Mouse (Mus musculus) CH12.LX (cell line): Measurements from ENCODE around the gene Adipor2. TPM values are rescaled to one million over a fixed set of nuclear protein-coding genes. Genes with fewer than 3 reads are reported as not detected.

ENCODE experiments used
- DNase-seq: peaks from one replicate; pipeline ENCODE4 v3.0.0-alpha.2; 2013; ENCODE audit errors: extremely low read depth
- H3K27ac ChIP-seq: 2 replicates; pipeline ENCODE4 v1.5.1; 2012; ENCODE audit warnings: low read depth, mild to moderate bottlenecking, control low read depth, moderate library complexity; ENCODE audit not compliant: insufficient read depth
- H3K27me3 ChIP-seq: replicated peaks from 2 replicates; pipeline ENCODE3; 2012; ENCODE audit warnings: inconsistent platforms
- H3K36me3 ChIP-seq, 2 experiments: replicated peaks in 1 of 2; 2 replicates each; pipeline versions ENCODE3 to v1.6.1; 2012; ENCODE audit warnings: inconsistent platforms in 1 of 2, low read length in 1 of 2, mild to moderate bottlenecking in 1 of 2, mixed read lengths in 1 of 2, moderate library complexity in 1 of 2; ENCODE audit not compliant: control insufficient read depth in 1 of 2, insufficient read depth in 1 of 2
- H3K4me1 ChIP-seq, 2 experiments: 2 replicates each; pipeline ENCODE4 v1.6.1; 2012; ENCODE audit warnings: inconsistent platforms in 1 of 2, moderate library complexity in 1 of 2; ENCODE audit not compliant: insufficient read depth in 2 of 2, control insufficient read depth in 1 of 2
- H3K4me2 ChIP-seq: 2 replicates; pipeline ENCODE4 v1.6.1; 2012; ENCODE audit warnings: low read depth, mild to moderate bottlenecking, control low read depth; ENCODE audit not compliant: poor library complexity, insufficient read depth, severe bottlenecking
- H3K4me3 ChIP-seq, 3 experiments: fragments of 150-350 bp in 1 of 3; sonication (generic) in 1 of 3; replicated peaks in 1 of 3; 2 replicates each; pipeline versions ENCODE3 to v1.5.1; 2011 to 2012; ENCODE audit warnings: low read depth in 2 of 3, low read length in 2 of 3, mild to moderate bottlenecking in 2 of 3, moderate library complexity in 2 of 3, control low read depth in 1 of 3, improper control_type of control experiment in 1 of 3, inconsistent platforms in 1 of 3, mixed read lengths in 1 of 3; ENCODE audit not compliant: poor library complexity in 1 of 3
- H3K79me2 ChIP-seq: replicated peaks from 2 replicates; pipeline ENCODE4 v1.6.1; 2012; ENCODE audit warnings: mild to moderate bottlenecking, moderate library complexity; ENCODE audit not compliant: control insufficient read depth, poor library complexity, insufficient read depth, severe bottlenecking; ENCODE audit errors: extremely low read depth
- H3K9ac ChIP-seq: 2 replicates; pipeline ENCODE4 v1.6.1; 2012; ENCODE audit warnings: low read depth, mild to moderate bottlenecking, control low read depth, moderate library complexity; ENCODE audit not compliant: insufficient read depth
- H3K9me3 ChIP-seq: replicated peaks from 2 replicates; pipeline ENCODE3; 2012; ENCODE audit warnings: low read length, inconsistent platforms, mixed read lengths
- BHLHE40 ChIP-seq: IDR thresholded peaks from 2 replicates; pipeline ENCODE4 v1.6.1; 2011; ENCODE audit warnings: mild to moderate bottlenecking, low read depth, low read length, improper control_type of control experiment
- CHD1 ChIP-seq: IDR thresholded peaks from 2 replicates; pipeline ENCODE4 v1.6.1; 2012; ENCODE audit warnings: low read depth, low read length, improper control_type of control experiment, inconsistent platforms
- CHD2 ChIP-seq: IDR thresholded peaks from 2 replicates; pipeline ENCODE4 v1.6.1; 2011; ENCODE audit warnings: low read length, improper control_type of control experiment
- CTCF ChIP-seq, 2 experiments: IDR thresholded peaks in 1 of 2; conservative IDR thresholded peaks in 1 of 2; 2 replicates each; pipeline ENCODE4 v1.5.1; 2011 to 2012; ENCODE audit warnings: low read depth in 2 of 2, low read length in 2 of 2, improper control_type of control experiment in 1 of 2, inconsistent platforms in 1 of 2, mild to moderate bottlenecking in 1 of 2, moderate library complexity in 1 of 2
- E2F4 ChIP-seq: IDR thresholded peaks from 2 replicates; pipeline ENCODE4 v1.6.1; 2011; ENCODE audit warnings: low read depth, low read length, improper control_type of control experiment; ENCODE audit not compliant: insufficient replicate concordance
- ETS1 ChIP-seq: conservative IDR thresholded peaks from 2 replicates; pipeline ENCODE4 v1.6.1; 2012; ENCODE audit warnings: low read depth, mild to moderate bottlenecking, inconsistent platforms, low read length, improper control_type of control experiment, moderate library complexity
- GABPA ChIP-seq: IDR thresholded peaks from 2 replicates; pipeline ENCODE4 v1.6.1; 2012; ENCODE audit warnings: low read depth, low read length, improper control_type of control experiment, inconsistent platforms; ENCODE audit not compliant: insufficient replicate concordance
- IRF4 ChIP-seq: IDR thresholded peaks from 2 replicates; pipeline ENCODE4 v1.6.1; 2014; ENCODE audit warnings: low read depth, mild to moderate bottlenecking, inconsistent platforms, low read length, improper control_type of control experiment
- JUND ChIP-seq: conservative IDR thresholded peaks from 2 replicates; pipeline ENCODE4 v1.6.1; 2011; ENCODE audit warnings: low read depth, low read length, improper control_type of control experiment
- KAT2A ChIP-seq: IDR thresholded peaks from 2 replicates; pipeline ENCODE4 v1.6.1; 2012; ENCODE audit warnings: low read length, improper control_type of control experiment, inconsistent platforms; ENCODE audit not compliant: insufficient replicate concordance
- MAFK ChIP-seq: IDR thresholded peaks from 2 replicates; pipeline ENCODE4 v1.6.1; 2011; ENCODE audit warnings: low read length, improper control_type of control experiment; ENCODE audit not compliant: insufficient replicate concordance
- MAX ChIP-seq: IDR thresholded peaks from 2 replicates; pipeline ENCODE4 v1.6.1; 2011; ENCODE audit warnings: low read length, improper control_type of control experiment
- MAZ ChIP-seq: IDR thresholded peaks from 2 replicates; pipeline ENCODE4 v1.6.1; 2012; ENCODE audit warnings: low read depth, mild to moderate bottlenecking, inconsistent platforms, low read length, improper control_type of control experiment, moderate library complexity
- MYC ChIP-seq: IDR thresholded peaks from 2 replicates; pipeline ENCODE4 v1.6.1; 2011; ENCODE audit warnings: low read depth, mild to moderate bottlenecking, improper control_type of control experiment, low read length
- NELFE ChIP-seq: IDR thresholded peaks from 2 replicates; pipeline ENCODE4 v1.6.1; 2011; ENCODE audit warnings: low read depth, low read length, improper control_type of control experiment
- NRF1 ChIP-seq: IDR thresholded peaks from 2 replicates; pipeline ENCODE4 v1.6.1; 2014; ENCODE audit warnings: low read depth, mild to moderate bottlenecking, inconsistent platforms, low read length, improper control_type of control experiment, moderate library complexity
- PAX5 ChIP-seq: IDR thresholded peaks from 2 replicates; pipeline ENCODE4 v1.6.1; 2012; ENCODE audit warnings: low read length, inconsistent platforms, mixed read lengths
- RAD21 ChIP-seq: IDR thresholded peaks from 2 replicates; pipeline ENCODE4 v1.6.1; 2011; ENCODE audit warnings: low read depth, mild to moderate bottlenecking, low read length, improper control_type of control experiment, moderate library complexity
- RCOR1 ChIP-seq: conservative IDR thresholded peaks from 2 replicates; pipeline ENCODE4 v1.6.1; 2012; ENCODE audit warnings: low read depth, mild to moderate bottlenecking, inconsistent platforms, low read length, improper control_type of control experiment
- UBTF ChIP-seq: IDR thresholded peaks from 2 replicates; pipeline ENCODE4 v1.6.1; 2012; ENCODE audit warnings: low read depth, mild to moderate bottlenecking, inconsistent platforms, low read length, improper control_type of control experiment, moderate library complexity
- USF2 ChIP-seq: conservative IDR thresholded peaks from 2 replicates; pipeline ENCODE4 v1.6.1; 2011; ENCODE audit warnings: low read depth, low read length, improper control_type of control experiment
- ZNF384 ChIP-seq: IDR thresholded peaks from 2 replicates; pipeline ENCODE4 v1.6.1; 2012; ENCODE audit warnings: low read depth, low read length, improper control_type of control experiment, inconsistent platforms
- dilution Hi-C: fragments of 300-500 bp; cut with MboI; formaldehyde crosslinking; loops from 2 replicates; pipeline ENCODE4 v1.14.3; 2020; ENCODE audit warnings: low sequenced_read_pairs; ENCODE audit not compliant: extremely low pct_unique_long_range_greater_than_20kb, extremely low pct_ligation_motif_present
- in situ Hi-C: fragments of 300-500 bp; cut with MboI; formaldehyde crosslinking; loops from 3 replicates; pipeline ENCODE4 v1.14.3; 2019; ENCODE audit warnings: low sequenced_read_pairs, low pct_ligation_motif_present, low pct_unique_long_range_greater_than_20kb, mixed read lengths
- polyA plus RNA-seq: library from polyadenylated mRNA; unstranded; fragments of >175 nt; gene quantifications from 2 replicates; pipeline ENCODE4 v1.2.1, GENCODE M21; 2012; ENCODE audit warnings: low read depth; ENCODE audit not compliant: insufficient read length
- total RNA-seq, 2 experiments: library from RNA; depleted of rRNA; stranded (reverse); fragments of 300-350 nt in 1 of 2; fragments of >200 nt in 1 of 2; gene quantifications; 2 replicates each; pipeline ENCODE4 v1.2.3; 2012 to 2014

The Adipor2 gene
- total and polyA plus RNA-seq, 3 experiments = 29.8 to 43.5 (median 40.3) TPM

DNA sequence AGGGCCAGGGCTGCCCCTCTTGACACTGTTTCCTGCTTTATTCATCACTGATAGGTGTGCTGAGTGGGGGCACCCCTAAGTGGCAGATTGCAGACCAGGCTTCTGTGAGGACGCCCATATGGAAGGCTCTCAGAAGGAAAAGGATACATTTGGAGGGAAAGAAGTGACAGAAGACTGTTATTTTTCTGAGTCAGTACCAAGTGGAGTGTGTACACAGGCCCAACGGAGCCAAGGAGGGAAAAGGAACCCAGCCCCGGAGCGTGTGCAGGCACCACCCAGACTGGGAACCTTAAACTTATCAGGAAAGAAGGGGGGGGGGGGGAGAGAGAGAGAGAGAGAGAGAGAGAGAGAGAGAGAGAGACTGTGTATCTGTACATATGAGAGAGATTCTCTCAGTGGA is 4.9 kb downstream of the Adipor2 start:
- no peak for DNase-seq
- in situ Hi-C loops = no loop called here
- Histone ChIP-seq H3K4me1 (no peaks in the 10 kb centered on the region), H3K36me3 (no peaks in the 10 kb centered on the region), H3K27me3 (no peaks in the 10 kb centered on the region), H3K9me3 (no peaks in the 10 kb centered on the region), H3K4me3 (no peak overlapping the region), H3K27ac (no peak overlapping the region), H3K79me2 (no peaks in the 10 kb centered on the region), H3K4me2 (no peak overlapping the region), H3K9ac (no peak overlapping the region)
- dilution Hi-C loops = no loop called here
- TF ChIP-seq E2F4 (no peak), IRF4 (no peak), RAD21 (no peak), MYC (no peak), NRF1 (no peak), USF2 (no peak), CHD2 (no peak), MAFK (no peak), MAZ (no peak)

DNA sequence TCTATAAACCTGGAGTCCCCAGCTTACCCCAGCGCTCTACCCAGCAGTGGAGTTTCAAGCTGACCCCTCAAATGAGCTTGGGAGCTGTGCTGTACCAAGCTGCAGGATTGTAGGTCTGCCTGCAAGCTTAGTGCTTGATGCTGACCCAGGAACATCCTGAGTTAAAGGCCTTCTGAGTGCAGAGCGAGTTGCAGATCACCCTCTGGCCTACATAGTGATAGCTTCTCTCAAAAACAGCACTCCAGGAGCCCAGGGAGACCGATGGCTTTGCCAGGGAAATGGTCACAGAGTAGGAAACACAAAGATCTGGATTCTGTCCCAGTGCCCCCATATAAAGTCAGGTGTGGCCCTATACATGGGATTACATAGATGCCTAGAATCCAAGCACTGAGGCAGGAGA is 6.0 kb downstream of the Adipor2 start:
- Histone ChIP-seq H3K4me1 (no peaks in the 10 kb centered on the region), H3K9ac (no peak overlapping the region), H3K4me2 (no peak overlapping the region), H3K4me3 (no peak overlapping the region), H3K79me2 (no peaks in the 10 kb centered on the region), H3K27me3 (no peaks in the 10 kb centered on the region), H3K9me3 (no peaks in the 10 kb centered on the region), H3K27ac (no peak overlapping the region), H3K36me3 (no peaks in the 10 kb centered on the region)
- dilution Hi-C loops (no loop called here), in situ Hi-C loops (no loop called here)
- no peak for DNase-seq
- no peak for TF ChIP-seq RAD21
- TF ChIP-seq UBTF = no peak
- no peak for TF ChIP-seq MAZ
- TF ChIP-seq NRF1 = no peak
- TF ChIP-seq JUND = no peak
- no peak for TF ChIP-seq BHLHE40
- TF ChIP-seq NELFE = no peak
- TF ChIP-seq ETS1 = no peak
- no peak for TF ChIP-seq GABPA
- TF ChIP-seq MAX = no peak
- no peak for TF ChIP-seq MAFK
- TF ChIP-seq CHD2 = no peak
- no peak for TF ChIP-seq ZNF384
- TF ChIP-seq KAT2A = no peak
- TF ChIP-seq RCOR1 = no peak
- no peak for TF ChIP-seq USF2
- no peak for TF ChIP-seq PAX5
- no peak for TF ChIP-seq CTCF (conservative IDR thresholded peaks at IDR 0.05 in 1 of 2, IDR thresholded peaks at IDR 0.05 in 1 of 2; ENCODE audit: low read depth in 2 of 2, low read length in 2 of 2)
- TF ChIP-seq IRF4 = no peak
- TF ChIP-seq CHD1 = no peak
